18 mouse cellular contexts compared by ENCODE assay signal in the genomic region with DNA sequence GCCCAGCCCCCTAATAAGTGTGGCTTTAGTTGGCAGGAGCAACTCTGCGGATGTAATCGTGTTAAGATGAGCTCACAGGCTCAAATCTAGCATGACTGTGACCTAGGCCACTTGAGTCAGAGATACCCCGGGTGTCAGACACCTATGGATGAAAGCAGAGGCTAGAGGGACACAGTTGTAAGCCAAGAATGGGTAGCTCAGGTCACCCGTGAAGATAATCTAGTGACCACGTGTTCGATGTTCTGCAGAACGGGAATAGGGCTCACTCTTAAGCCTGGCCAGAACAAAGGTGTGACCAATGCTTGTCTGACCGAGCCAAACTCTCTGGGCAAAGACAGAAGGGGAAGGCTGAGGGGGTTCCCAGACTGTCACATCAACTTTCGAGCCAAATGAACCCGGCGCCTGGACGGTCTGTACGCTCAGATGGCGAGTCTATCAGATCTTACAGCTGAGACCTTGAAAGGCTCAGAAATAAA.
DNase-seq lines count a peak whose midpoint lies in the region; ATAC-seq and TF ChIP-seq lines count a peak whose summit lies in the region.
"Had no signal": no experiment of that assay in that cellular context is flagged by ENCODE, and none has a peak within 500 bp of the region (broad histone marks: within the 10 kb centered on the region; RNA-seq: fewer than 3 reads in every experiment).

No protein-coding gene starts in this region.

- no peak overlapping the region for H3K27ac ChIP-seq in hindbrain, embryonic 16.5 days (ENCODE audit: low read depth, low read length)
- no peak overlapping the region for H3K27ac ChIP-seq in thymus, adult 2 months (ENCODE audit: control insufficient read depth, insufficient read depth, low read length)
- H3K27ac ChIP-seq: kidney, postnatal 0 days; limb, embryonic 12.5 days; liver, embryonic 13.5 days; stomach, embryonic 15.5 days had no signal

- WGBS in hindbrain, embryonic 16.5 days = 44% methylated on average over 14 of the region's 14 CpGs
- WGBS in thymus, adult 2 months = 90% methylated on average over 14 of the region's 14 CpGs

- peaks cover 19% of the 10 kb centered on the region for H3K4me1 ChIP-seq in hindbrain, embryonic 16.5 days (ENCODE audit: control insufficient read depth, insufficient read depth, low read depth, low read length)
- no peaks in the 10 kb centered on the region for H3K4me1 ChIP-seq in thymus, adult 2 months (replicated peaks; ENCODE audit: control insufficient read depth, insufficient read depth, low read length)
- H3K4me1 ChIP-seq: limb, embryonic 12.5 days; liver, embryonic 13.5 days; stomach, embryonic 15.5 days had no signal

- no peak for TF ChIP-seq POLR2A in thymus, adult 2 months (IDR thresholded peaks at IDR 0.05; ENCODE audit: control insufficient read depth, extremely low read depth, insufficient read depth, low read length, poor library complexity)

- no peak overlapping the region for H3K9ac ChIP-seq in hindbrain, embryonic 16.5 days (ENCODE audit: low read depth, low read length)
- H3K9ac ChIP-seq: limb, embryonic 12.5 days; liver, embryonic 13.5 days; stomach, embryonic 15.5 days had no signal

- no peaks in the 10 kb centered on the region for H3K27me3 ChIP-seq in hindbrain, embryonic 16.5 days (replicated peaks; ENCODE audit: control insufficient read depth, insufficient read depth, low read length)
- no peaks in the 10 kb centered on the region for H3K27me3 ChIP-seq in thymus, adult 2 months (ENCODE audit: control insufficient read depth, insufficient read depth, low read length)
- H3K27me3 ChIP-seq: limb, embryonic 12.5 days; liver, embryonic 13.5 days; stomach, embryonic 15.5 days had no signal

- H3K36me3 ChIP-seq in hindbrain, embryonic 16.5 days (ENCODE audit: control insufficient read depth, insufficient read depth, low read length) = no peaks in the 10 kb centered on the region
- H3K36me3 ChIP-seq in thymus, adult 2 months (ENCODE audit: control insufficient read depth, insufficient read depth, low read length) = no peaks in the 10 kb centered on the region
- H3K36me3 ChIP-seq: limb, embryonic 12.5 days; liver, embryonic 13.5 days; stomach, embryonic 15.5 days had no signal

- intact Hi-C loops in left cerebral cortex, postnatal 4 days (cut with DNase I) = no loop called here

- H3K9me3 ChIP-seq in hindbrain, embryonic 16.5 days (ENCODE audit: control insufficient read depth, low read length) = no peaks in the 10 kb centered on the region
- H3K9me3 ChIP-seq: liver, embryonic 13.5 days; stomach, embryonic 15.5 days had no signal

- no peak overlapping the region for H3K4me2 ChIP-seq in hindbrain, embryonic 16.5 days (ENCODE audit: low read length)
- H3K4me2 ChIP-seq: limb, embryonic 12.5 days; liver, embryonic 13.5 days; stomach, embryonic 15.5 days had no signal

- peak; percentile 75 for ATAC-seq in hindbrain, embryonic 16.5 days
- ATAC-seq: forebrain, embryonic 14.5 days; intestine, postnatal 0 days had no signal

- no peak for TF ChIP-seq CTCF in thymus, adult 2 months (IDR thresholded peaks at IDR 0.05; ENCODE audit: borderline replicate concordance, control insufficient read depth, extremely low read depth, insufficient read depth, low read length, poor library complexity)

- no peak overlapping the region for H3K4me3 ChIP-seq in hindbrain, embryonic 16.5 days (ENCODE audit: low read length)
- no peak overlapping the region for H3K4me3 ChIP-seq in thymus, adult 2 months (ENCODE audit: control insufficient read depth, insufficient read depth, low read length)
- H3K4me3 ChIP-seq: erythroblast, embryonic 14.5 days; limb, embryonic 12.5 days; liver, embryonic 13.5 days; stomach, embryonic 15.5 days had no signal

- peak; percentile 20 to 49 for DNase-seq in heart, adult 18-20 months
- no peak for DNase-seq in heart, postnatal 4 days
- DNase-seq in left cerebral cortex, postnatal 4 days = peak; percentile 71
- no peak for DNase-seq in left cerebral cortex, adult 18-20 months (ENCODE audit: low spot score in 2 of 2)
- peak; percentile 14 for DNase-seq in Muller cell, postnatal 12 days (ENCODE audit: inconsistent ontology term)
- no peak for DNase-seq in thymus, adult 2 months
- DNase-seq in spleen, postnatal 14 days (ENCODE audit: low spot score in 2 of 2) = no peak
- DNase-seq: gastrocnemius, postnatal 25 days; liver, embryonic 13.5 days; spleen, adult 18-20 months; thymus, postnatal 14 days had no signal

Comparison
In these comparisons a context has a peak if more than half of its experiments do, and no peak if none do; other contexts are left out.
1. DNase-seq: peak in heart, adult 18-20 months (2 of 2), left cerebral cortex, postnatal 4 days (single experiment) and Muller cell, postnatal 12 days (single experiment); none in heart, postnatal 4 days (single experiment), left cerebral cortex, adult 18-20 months (0 of 2), thymus, adult 2 months (single experiment) and spleen, postnatal 14 days (0 of 2).